Mouse (Mus musculus) brown adipose tissue, adult 24 weeks (tissue): Measurements from ENCODE around the gene Plch2. TPM values are rescaled to one million over a fixed set of nuclear protein-coding genes. Genes with fewer than 3 reads are reported as not detected.

Source experiments
- H3K27ac ChIP-seq: fragments of 200-500 bp; replicated peaks from 2 replicates; pipeline ENCODE4 v1.5.1; 2012; ENCODE audit warnings: low read depth, mild to moderate bottlenecking, low read length
- H3K4me1 ChIP-seq: fragments of 200-500 bp; 2 replicates; pipeline ENCODE4 v1.6.1; 2012; ENCODE audit warnings: low read length, mixed read lengths; ENCODE audit not compliant: control insufficient read depth, insufficient read depth, insufficient read length
- H3K4me3 ChIP-seq: fragments of 200-500 bp; 2 replicates; pipeline ENCODE4 v1.5.1; 2012; ENCODE audit warnings: low read depth, mild to moderate bottlenecking, low read length, moderate library complexity; ENCODE audit not compliant: insufficient read depth
- polyA plus RNA-seq: library from polyadenylated mRNA; stranded (reverse); fragments of >200 nt; gene quantifications from 2 replicates; pipeline ENCODE4 v1.2.4, GENCODE M21; 2012; ENCODE audit not compliant: missing spikeins, insufficient read depth, insufficient read length

Plch2 gene
- polyA plus RNA-seq, 1 experiment: not detected

- no peak overlapping the region for H3K27ac ChIP-seq
- 0 out of 2 replicates have a peak, but pooled peaks cover 7% of the 10 kb centered on the region for H3K4me1 ChIP-seq
- H3K4me3 ChIP-seq: no peak overlapping the region
These were observed 7.3 kb upstream of the Plch2 start for GRCm38 (mm10) chr4:155063895-155064294.

- Histone ChIP-seq H3K27ac (no peak overlapping the region), H3K4me1 (no peaks in the 10 kb centered on the region), H3K4me3 (no peak overlapping the region)
These were observed 1.7 kb upstream of the Plch2 start for GRCm38 (mm10) chr4:155058325-155058724.

DNA sequence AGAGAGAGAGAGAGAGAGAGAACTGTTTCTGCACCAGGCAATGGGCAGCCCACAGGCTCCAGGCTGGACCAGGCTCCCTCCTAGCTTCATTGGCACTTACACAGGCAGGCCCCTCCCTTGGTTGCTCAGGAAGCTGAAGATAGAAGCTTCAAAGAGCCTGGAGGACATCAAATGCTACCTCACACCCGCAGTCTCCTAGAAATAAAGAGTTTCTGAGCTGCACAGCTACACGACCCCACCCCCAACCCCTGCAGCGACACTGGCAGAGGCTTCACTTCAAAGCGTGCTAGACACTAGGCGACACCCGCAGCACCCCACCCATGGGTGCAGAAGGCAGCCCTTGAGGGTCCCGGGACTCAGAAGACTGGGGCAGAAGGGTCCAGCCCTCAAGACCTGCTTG is 6.5 kb downstream of the Plch2 start:
- Histone ChIP-seq H3K27ac (no peak overlapping the region), H3K4me1 (no peaks in the 10 kb centered on the region), H3K4me3 (no peak overlapping the region)

DNA sequence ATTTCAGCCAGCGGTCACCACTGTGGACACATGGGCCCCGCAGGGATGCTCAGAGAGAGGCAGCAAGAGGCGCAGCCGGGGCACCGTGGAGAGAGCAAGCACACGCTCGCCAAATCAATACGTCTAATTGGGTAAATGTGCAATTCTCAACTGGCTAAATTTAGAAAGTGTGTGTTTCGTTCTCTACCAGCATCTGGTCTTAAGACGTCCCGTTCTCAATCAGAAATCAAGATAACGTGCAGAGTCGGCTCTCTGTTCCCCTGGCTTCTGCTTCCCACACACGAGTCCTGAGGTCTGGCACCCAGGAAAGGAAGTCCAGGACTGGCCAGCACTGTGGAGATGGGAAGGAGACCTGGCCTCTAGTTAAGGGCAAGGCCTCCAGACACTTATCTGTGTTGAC is 9.9 kb downstream of the Plch2 start:
- Histone ChIP-seq H3K4me3 (no peak overlapping the region), H3K27ac (no peak overlapping the region), H3K4me1 (no peaks in the 10 kb centered on the region)

DNA sequence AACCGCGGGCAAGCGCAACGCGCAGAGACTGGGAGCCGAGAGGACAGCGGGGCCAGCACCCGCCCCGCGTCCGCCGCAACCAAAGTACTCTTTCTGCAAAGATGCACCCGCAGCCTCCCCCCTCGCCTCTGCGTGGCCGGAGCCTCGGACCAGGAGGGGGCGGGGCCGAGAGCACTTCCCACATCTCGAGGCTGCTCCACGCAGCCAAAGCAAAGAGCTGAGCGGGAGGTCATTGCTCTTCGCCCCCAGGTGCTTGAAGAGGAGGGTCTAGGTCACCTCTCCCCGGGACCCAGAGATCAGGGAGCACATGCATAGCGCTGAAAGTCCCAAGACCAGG is 13.3 kb downstream of the Plch2 start:
- Histone ChIP-seq H3K4me3 (no peak overlapping the region), H3K4me1 (no peaks in the 10 kb centered on the region), H3K27ac (no peak overlapping the region)

DNA sequence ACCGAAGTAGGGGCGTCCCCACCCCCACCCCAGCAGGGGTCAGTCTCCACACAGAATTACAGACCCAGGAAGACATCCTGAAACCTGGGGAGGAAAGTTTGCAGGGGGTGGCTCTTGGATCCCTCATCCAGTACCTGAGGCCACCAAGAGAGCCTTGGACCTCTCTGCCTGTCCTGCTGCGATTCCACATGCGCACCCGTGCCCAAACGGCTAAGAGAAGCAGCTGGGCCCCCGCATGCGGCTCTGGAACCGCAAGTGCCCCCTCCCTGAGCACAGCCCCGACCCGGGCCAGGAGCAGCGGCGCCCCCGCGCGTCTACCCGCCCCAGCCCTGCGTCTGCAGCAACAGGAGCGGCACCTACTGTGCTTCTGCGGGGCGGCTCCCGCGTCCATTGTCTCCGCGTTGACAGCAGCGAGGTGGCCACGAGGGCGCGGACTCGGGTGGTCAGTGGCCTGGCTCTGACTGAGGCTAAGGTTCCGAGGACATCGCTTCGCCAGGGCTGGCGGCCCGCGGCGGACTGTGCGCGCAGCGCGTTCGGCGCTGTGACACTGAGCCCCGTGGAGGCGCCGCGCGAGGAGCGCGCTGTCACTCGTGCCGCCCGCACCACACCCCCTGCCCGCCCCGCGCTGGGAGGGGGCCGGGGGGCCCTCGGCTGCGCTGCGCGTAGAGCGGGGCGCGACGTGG is 13.8 kb downstream of the Plch2 start:
- no peaks in the 10 kb centered on the region for H3K4me1 ChIP-seq
- no peak overlapping the region for H3K27ac ChIP-seq
- H3K4me3 ChIP-seq: no peak overlapping the region

DNA sequence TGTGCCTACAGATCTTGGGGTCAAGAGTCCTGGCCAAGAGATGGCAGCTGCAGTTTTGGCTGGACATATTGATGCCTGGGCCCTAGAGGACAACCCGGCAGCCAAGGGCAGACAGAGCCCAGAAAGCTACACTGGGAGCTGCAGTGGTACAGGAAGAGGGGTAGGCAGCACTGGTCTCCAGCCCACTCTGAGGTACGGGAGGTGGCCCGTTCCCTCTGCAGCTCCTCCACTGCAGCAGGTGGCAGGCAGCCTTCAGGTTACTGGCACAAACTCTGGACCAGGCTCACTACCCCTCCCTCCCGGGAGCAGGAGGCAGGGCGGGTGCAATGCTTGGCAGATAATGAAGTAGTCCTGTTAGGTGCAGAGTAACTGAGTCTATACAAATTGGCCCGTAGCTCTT is 15.9 kb downstream of the Plch2 start:
- H3K4me1 ChIP-seq: no peaks in the 10 kb centered on the region
- H3K27ac ChIP-seq: no peak overlapping the region
- no peak overlapping the region for H3K4me3 ChIP-seq

GRCm38 (mm10) chr4:155040197-155040596 is 16.4 kb downstream of the Plch2 start:
- H3K27ac ChIP-seq: no peak overlapping the region
- H3K4me3 ChIP-seq: no peak overlapping the region
- H3K4me1 ChIP-seq: no peaks in the 10 kb centered on the region

- Histone ChIP-seq H3K4me3 (no peak overlapping the region), H3K27ac (no peak overlapping the region), H3K4me1 (no peaks in the 10 kb centered on the region)
These were observed 21.8 kb downstream of the Plch2 start for GRCm38 (mm10) chr4:155034787-155035186.

DNA sequence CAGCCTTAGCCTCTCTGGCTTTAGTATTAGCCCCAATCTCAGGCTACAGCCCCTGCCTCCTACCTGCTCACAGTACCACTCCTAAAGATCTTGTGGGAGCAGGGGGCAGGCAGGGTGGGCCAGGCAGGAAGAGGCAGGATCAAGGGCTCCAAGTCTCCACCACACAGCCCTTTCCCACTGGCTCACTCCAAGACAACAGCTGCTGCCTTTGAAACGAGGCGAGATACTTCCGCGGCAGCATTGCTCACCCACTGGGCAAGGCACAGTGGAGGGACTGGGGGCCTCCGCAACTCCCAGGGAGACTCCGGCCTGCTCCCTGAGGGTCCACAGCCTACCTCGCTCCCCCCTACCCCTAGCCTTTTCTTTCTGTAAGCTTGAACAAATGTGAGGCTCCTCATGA is 22.4 kb downstream of the Plch2 start:
- Histone ChIP-seq H3K27ac (no peak overlapping the region), H3K4me1 (no peaks in the 10 kb centered on the region), H3K4me3 (no peak overlapping the region)

GRCm38 (mm10) chr4:155033115-155033514 is 23.5 kb downstream of the Plch2 start:
- Histone ChIP-seq H3K4me1 (no peaks in the 10 kb centered on the region), H3K4me3 (no peak overlapping the region), H3K27ac (no peak overlapping the region)

- H3K27ac ChIP-seq: no peak overlapping the region
- H3K4me1 ChIP-seq: no peaks in the 10 kb centered on the region
- no peak overlapping the region for H3K4me3 ChIP-seq
These were observed 32.2 kb downstream of the Plch2 start for GRCm38 (mm10) chr4:155024170-155025010.

DNA sequence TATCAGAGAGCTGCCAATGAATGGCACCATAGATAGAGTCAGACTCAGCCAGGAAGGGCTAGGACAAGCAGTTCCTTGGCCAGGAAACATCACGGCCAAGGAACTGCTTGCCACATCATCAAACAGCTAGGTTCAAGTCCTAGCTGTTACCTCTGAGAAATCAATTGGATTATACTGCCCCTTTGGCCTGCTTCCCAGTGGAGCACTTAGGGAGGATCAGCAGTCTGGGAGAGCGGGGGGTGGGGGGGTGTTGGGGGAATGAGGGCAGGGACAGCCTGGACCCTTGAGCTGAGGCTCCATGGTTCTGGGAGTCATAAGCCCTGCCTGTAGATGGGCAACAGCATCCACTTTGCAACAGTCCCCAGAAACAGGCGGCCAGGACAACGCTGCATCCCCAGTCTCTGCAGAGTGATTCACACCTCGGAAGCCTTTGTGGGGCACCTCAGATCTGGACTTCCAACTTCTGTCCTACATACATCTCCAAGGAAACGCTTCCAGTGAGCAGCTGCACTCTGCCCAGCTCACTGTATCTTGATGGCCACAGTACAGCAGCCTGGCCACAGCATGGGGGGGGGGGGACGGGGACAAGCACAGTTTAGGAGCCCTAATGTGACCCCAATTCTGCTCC is 34.2 kb downstream of the Plch2 start:
- no peaks in the 10 kb centered on the region for H3K4me1 ChIP-seq

DNA sequence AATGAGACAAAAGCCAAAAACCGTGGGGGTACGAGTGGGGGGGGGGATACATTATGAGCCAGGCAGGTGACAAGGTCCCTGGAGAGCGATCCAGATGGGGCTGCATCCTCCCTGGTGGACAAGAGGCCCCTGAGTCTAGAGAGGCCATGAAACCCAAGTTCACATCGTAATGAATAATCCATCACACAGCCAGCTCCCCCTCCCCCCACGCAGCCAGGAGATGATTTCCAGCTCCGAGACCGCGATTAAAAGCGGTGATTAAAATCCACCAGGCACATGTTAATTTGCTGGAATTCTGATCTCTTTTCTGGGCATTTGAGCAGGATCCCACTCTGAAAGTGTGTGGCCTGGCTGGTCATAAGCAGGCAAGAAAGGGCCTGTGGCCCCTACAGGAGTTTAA is 35.8 kb downstream of the Plch2 start:
- no peak overlapping the region for H3K27ac ChIP-seq
- no peak overlapping the region for H3K4me3 ChIP-seq
- H3K4me1 ChIP-seq: no peaks in the 10 kb centered on the region

More for the DNA sequence above, 34.2 kb downstream of the Plch2 start:
- Histone ChIP-seq H3K27ac (no peak overlapping the region), H3K4me3 (no peak overlapping the region)

- H3K4me3 ChIP-seq: no peak overlapping the region
- H3K27ac ChIP-seq: no peak overlapping the region
- no peaks in the 10 kb centered on the region for H3K4me1 ChIP-seq
These were observed 36.4 kb downstream of the Plch2 start for GRCm38 (mm10) chr4:155020141-155020540.
